Mouse (Mus musculus) testis, adult 2 months (tissue): ENCODE data around the gene Sorbs1.

ENCODE experiments used
- CTCF ChIP-seq: fragments of 200-500 bp; IDR thresholded peaks from 2 replicates; pipeline ENCODE4 v1.5.1; 2012; ENCODE audit warnings: low read depth, mild to moderate bottlenecking, inconsistent platforms, low read length, moderate library complexity; ENCODE audit not compliant: control insufficient read depth, insufficient read depth, insufficient replicate concordance
- POLR2A ChIP-seq: fragments of 200-500 bp; IDR thresholded peaks from 2 replicates; pipeline ENCODE4 v1.6.1; 2012; ENCODE audit warnings: low read depth, mild to moderate bottlenecking, inconsistent platforms, low read length, moderate library complexity; ENCODE audit not compliant: control insufficient read depth

DNA sequence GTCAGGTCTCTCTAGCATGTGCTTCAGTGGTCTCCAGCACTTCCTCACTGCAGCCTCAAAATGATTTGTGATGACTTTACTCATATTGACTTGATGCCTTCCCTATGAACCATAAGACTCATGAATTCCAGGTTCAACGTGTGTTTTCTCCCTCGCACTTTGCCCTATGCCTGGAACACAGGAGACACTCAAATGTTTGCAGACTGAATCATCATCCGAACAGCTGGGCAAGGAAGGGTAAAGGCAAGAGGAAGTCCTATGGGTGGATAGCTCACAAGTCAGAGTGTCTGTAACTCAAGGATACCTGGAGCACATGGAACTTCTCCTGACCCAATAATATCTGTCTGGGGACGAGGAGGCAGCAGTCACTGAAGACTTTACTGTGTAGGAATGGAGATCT is 37.1 kb downstream of the Sorbs1 start:
- TF ChIP-seq CTCF, result no peak
- TF ChIP-seq POLR2A, result no peak
